Mouse (Mus musculus): Measurements from ENCODE around the gene Lce3e.

The Lce3e gene

DNA sequence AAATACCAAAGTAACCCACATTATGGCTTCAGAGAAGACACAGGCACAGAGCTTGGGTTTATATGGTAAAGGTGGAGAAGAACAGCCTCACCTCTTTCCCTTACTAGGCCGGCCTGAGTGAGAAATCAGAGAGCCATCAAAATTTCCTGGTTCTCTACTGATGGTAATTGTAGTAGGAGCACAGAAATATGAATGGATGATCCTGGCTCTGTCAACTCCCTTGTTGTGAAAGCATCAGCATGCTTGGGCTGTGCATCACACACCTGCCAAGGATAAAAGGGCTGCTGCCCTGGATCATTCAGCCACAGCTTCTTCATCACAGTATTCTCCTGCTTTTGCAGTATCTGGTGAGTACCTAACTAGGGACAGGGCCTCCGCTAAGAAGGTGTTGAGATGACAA is at the start of gene Lce3e:
Gene Lce3e, plus strand, starts transcription at position 301 of the 400 bp plus-strand sequence.
- in situ Hi-C loops (cut with MboI; ENCODE audit: low sequenced_read_pairs), result no loop called here

DNA sequence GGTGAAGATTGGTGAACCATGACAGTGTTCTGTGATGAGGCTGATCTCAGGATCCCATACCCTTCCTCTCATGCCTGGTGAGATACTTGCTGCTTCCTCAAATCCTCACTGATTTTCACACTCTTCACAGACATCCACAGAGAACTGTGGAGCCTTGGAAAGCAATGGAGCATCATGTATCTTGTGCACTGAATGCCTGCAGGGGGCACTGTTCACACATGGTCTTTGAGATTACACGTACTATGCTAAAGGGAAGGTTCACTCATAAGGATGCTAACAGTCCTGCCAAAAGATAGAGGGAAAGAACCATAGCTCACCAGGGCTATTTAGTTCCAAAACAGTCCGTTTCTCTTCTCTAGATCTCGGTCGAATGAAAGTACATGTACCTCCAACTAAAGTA is 46.5 kb upstream of the Lce3e start:
- in situ Hi-C loops (cut with MboI; ENCODE audit: low sequenced_read_pairs), result no loop called here

DNA sequence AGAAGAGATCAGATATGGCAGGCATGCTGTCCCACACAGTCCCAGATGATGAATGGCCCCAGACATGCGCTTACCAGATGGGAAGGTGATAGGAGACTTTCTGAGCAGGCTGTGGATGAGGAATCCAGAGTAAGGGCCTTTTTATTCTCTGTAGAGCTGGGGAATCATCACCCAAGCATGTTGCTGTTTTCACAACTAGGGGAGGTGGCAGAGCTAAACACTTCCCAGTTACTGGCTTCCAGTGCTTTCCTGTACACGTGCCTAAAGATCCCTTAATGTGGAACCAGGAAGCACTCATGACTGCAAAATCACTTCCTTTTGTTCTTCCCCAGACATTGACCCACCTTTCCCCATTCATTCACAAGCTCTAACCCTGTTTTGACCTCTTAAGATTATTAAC is 40.7 kb upstream of the Lce3e start, which contains the start of gene Lce3a:
Gene Lce3a, minus strand, starts transcription at position 101 of the 400 bp plus-strand sequence.
- in situ Hi-C loops (cut with MboI; ENCODE audit: low sequenced_read_pairs), result no loop called here

DNA sequence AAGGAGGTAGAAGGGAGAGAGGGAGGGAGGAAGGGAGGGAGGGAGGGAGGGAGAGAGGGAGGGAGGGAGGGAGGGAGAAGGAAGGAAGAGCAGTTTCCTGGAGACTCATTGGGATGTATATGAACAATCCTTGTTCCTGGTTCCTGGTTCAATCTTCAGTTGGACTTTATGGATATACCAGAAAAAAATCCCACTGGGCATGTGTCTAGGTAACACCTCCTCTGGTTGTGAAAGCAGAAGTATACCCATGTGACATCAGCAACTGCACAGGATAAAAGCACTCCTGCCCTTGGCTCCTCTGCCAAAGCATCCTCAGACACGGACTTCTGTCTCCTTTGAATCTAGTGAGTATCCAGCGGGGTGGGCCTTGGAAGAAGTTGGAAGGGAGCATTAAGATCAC is 34.2 kb upstream of the Lce3e start, which contains the start of gene Lce3b:
Gene Lce3b, plus strand, starts transcription at position 301 of the 400 bp plus-strand sequence.
- in situ Hi-C loops (cut with MboI; ENCODE audit: low sequenced_read_pairs), result no loop called here

DNA sequence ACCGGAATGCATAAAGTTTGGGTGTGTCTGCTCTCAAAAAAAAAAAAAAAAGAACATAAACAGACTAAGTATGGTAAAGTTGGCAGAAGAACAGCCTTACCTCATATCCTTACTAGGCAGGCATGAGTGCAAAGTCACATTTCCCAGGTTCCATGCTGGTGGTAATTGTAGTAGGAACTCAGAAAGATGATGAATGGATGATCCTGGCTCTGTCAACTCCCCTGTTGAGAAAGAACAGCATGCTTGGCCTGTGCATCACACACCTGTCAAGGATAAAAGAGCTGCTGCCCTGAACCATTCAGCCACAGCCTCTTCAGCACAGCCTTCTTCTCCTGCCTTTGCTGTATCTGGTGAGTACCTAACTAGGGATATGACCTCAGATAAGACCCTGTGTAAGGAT is 22.7 kb upstream of the Lce3e start, which contains the start of gene Lce3c:
Gene Lce3c, plus strand, starts transcription at position 301 of the 400 bp plus-strand sequence.
- in situ Hi-C loops (cut with MboI; ENCODE audit: low sequenced_read_pairs), result no loop called here

DNA sequence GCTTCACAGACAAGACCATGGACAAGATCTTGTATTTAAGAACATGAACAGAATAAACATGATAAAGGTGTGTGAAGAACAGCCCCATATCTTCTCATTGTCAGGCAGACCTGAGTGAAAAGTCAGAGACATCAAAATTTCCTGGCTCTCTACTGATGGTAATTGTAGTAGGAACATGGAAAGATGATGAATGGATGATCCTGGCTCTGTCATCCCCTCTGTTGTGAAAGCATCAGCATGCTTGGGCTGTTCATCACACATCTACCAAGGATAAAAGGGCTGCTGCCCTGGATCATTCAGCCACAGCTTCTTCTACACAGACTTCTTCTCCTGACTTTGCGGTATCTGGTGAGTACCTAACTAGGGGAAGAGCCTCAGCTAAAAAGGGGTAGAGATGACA is 9.8 kb upstream of the Lce3e start, which contains the start of gene Lce3d:
Gene Lce3d, plus strand, starts transcription at position 301 of the 400 bp plus-strand sequence.
- in situ Hi-C loops (cut with MboI; ENCODE audit: low sequenced_read_pairs), result no loop called here

DNA sequence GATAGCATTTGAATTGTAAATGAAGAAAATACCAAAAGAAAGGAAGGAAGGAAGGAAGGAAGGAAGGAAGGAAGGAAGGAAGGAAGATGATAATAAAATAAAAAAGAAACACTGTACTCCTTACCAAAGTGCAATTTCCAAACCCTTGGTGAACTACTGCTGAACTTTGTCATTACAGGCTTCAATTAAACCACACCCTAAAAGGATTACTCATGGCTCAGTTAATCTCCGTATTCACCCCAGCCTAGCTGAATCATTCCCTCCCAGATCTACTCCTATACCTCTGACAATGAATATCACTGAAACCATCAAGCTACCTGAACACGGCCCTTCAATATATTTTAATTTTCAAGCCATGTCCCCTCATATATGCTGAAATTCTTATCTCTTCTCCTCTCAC is 11.6 kb downstream of the Lce3e start:
- in situ Hi-C loops (cut with MboI; ENCODE audit: low sequenced_read_pairs), result no loop called here

DNA sequence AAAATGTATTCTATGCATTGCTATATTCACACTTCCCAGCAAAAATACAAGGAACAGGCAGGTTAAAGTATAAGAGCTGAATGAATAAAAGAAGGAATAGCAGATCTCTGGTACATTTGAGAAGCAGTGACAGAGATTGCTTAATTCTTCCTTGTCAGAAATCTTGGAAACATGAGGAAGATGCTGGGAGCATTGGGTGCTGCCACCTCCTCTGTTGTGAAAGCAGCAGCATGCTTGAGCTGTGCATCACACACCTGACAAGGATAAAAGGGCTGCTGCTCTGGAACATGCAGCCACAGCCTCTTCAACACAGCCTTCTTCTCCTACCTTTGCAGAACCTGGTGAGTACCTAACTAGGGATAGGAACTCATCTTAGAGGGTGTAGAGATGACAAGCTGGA is 25.1 kb downstream of the Lce3e start, which contains the start of gene Lce3f:
Gene Lce3f, plus strand, starts transcription at position 301 of the 400 bp plus-strand sequence.
- in situ Hi-C loops (cut with MboI; ENCODE audit: low sequenced_read_pairs), result no loop called here

DNA sequence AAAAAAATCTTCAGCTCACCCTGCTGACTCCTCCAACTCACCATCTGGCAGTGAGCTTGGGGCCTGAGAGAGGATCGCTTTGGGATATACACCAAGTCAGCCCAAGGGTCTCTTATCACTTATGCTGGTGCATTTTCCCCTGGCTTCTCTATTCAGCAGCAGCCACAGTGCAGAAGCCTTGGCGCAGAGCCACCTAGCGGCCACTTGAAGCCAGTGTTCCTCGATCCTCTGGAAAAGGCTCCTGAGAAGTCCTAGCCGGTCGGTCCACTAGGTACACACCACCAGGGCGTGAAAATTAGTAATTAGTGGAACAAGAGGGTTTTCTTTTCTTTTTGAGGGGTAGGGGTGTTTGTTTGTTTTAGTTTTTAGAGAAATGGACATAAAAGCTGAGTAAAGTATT is 31.8 kb downstream of the Lce3e start:
- in situ Hi-C loops (cut with MboI; ENCODE audit: low sequenced_read_pairs), result no loop called here

DNA sequence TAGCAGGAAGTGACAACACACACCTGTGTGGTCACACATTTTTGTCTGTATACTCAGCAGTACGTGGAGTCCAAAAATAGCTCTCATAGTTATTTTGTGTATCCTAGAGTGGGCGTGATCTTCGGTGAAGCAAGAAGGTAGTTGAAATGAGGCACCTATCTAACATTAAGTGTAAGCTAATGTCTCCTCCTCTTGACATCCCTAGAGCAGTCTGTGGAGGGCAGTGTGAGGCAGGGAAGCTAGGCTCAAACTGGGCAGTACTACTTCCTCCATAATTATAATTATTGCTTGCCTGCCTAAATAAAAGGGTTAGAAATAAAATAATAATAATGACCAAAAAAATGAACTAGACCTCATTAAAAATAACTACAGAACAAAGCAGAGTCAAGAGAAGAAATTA is 33.8 kb downstream of the Lce3e start:
- in situ Hi-C loops (cut with MboI; ENCODE audit: low sequenced_read_pairs), result no loop called here

DNA sequence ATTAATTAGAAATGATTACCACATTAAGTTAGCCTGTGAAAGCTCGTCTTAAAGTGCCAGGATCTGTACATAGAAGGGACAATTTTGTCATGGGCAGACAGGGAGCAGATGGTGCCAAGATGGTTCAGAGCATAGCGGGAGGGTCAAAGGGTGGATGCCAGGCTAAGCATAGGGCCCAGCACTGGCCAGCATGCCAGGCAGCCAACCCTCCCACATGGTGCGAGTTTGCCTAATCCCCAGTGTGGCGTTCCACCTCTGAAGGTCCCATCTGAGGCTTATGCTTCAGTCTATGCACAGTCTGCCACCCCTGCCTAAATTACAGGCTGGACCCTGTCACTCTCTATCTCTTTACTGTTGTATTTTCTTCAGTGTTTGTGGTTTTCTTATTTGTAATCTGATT is 36.0 kb downstream of the Lce3e start:
- in situ Hi-C loops (cut with MboI; ENCODE audit: low sequenced_read_pairs), result no loop called here

DNA sequence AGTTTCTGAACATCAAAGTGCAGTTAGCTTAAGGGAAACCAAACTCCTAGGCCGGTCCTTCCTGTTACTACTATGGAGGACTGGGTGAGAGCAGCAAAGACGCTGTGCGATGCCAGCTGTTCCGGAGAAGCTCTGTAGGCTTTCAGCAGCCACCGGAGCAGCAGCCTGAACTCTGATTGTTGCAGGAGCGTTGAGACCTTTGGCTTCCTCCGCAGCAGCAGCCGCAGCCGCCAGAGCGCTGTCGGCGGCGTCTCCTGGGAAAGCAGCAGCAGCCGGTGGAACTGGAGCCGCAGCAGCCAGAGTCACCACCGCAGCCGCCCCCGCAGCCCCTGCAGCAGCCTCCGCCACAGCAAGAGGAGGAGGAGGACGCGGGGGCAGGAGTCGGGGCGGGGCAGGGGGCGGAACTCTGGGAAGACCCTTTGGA is 47.5 kb downstream of the Lce3e start:
- in situ Hi-C loops (cut with MboI; ENCODE audit: low sequenced_read_pairs), result no loop called here

DNA sequence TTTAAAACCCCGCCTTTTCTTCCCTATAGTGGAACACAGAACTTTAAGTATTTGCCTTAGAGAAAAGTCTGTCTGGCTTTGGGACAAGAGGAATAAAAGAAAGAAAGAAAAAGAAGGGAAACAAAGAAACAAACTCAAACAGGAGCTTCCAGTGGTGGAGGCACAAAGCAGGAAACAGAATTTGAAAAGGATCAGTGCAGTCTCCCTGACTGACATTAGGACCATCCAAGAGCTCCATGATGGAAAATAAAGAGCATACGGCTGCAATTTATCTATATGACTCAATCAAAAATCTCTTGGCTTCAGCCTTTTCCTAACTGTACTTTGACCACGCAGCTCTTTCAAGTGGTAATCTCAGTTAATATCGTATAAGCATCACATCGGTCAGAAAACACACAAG is 48.0 kb downstream of the Lce3e start:
- in situ Hi-C loops (cut with MboI; ENCODE audit: low sequenced_read_pairs), result no loop called here

DNA sequence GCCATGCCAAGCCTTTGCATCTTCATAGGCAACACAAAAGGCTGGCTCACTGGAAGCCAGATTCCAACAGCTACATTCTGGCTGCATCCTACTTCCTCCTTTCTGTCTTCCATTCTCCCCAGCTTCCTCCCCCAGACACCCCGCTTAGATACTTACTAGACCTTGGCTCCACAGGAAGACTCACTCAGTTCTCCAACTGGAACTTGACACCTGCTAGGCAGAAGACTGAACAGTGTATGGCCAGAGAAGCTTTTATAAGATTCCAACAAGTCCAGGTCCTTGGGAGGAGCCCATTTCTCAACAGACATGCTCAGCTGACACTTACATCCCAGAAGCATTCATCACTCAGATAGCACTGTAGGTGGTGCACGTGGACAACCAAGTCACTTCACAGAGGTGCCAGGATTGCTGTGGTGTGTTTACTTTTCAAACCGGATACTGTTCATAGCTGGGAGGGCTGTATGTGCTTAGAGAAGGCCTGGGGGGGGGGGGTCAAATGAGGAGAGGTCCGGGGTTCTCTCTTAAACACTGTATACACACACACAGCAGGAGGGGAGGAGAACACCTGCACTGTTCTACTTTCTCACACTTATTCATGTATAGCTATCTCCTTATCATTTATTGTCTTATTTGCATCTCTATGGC is 48.7 kb downstream of the Lce3e start, which contains the start of gene Crct1:
Gene Crct1, minus strand, starts transcription at position 228 of the 645 bp plus-strand sequence.
- in situ Hi-C loops (cut with MboI; ENCODE audit: low sequenced_read_pairs), result no loop called here

Data from CH12F3 (cell line).